Mouse (Mus musculus) neural tube, embryonic 14.5 days (tissue): ENCODE data around the gene Rgn. TPM values are rescaled to one million over a fixed set of nuclear protein-coding genes. Genes with fewer than 3 reads are reported as not detected.

ENCODE experiments used
- ATAC-seq: fragments of 200-750 bp; cut with Nextera tagmentation; 2 replicates; pipeline ENCODE4 v1.8.0; 2017; ENCODE audit warnings: low read depth, mild to moderate bottlenecking, moderate TSS enrichment, moderate library complexity
- H3K27ac ChIP-seq: fragments of 300-500 bp; sonication (generic); 2 replicates; pipeline ENCODE4 v1.5.1; 2014; ENCODE audit warnings: low read depth, mild to moderate bottlenecking, control low read depth, low read length, moderate library complexity, mixed read lengths
- H3K27me3 ChIP-seq: fragments of 300-500 bp; sonication (generic); 2 replicates; pipeline ENCODE4 v1.6.1; 2014; ENCODE audit warnings: low read length; ENCODE audit not compliant: control insufficient read depth, insufficient read depth
- H3K36me3 ChIP-seq: fragments of 300-500 bp; sonication (generic); 2 replicates; pipeline ENCODE4 v1.6.1; 2014; ENCODE audit warnings: low read length, mixed read lengths; ENCODE audit not compliant: control insufficient read depth, insufficient read depth
- H3K4me1 ChIP-seq: fragments of 300-500 bp; sonication (generic); 2 replicates; pipeline ENCODE4 v1.6.1; 2014; ENCODE audit warnings: low read length; ENCODE audit not compliant: control insufficient read depth, insufficient read depth
- H3K4me2 ChIP-seq: fragments of 300-500 bp; sonication (generic); 2 replicates; pipeline ENCODE4 v1.6.1; 2014; ENCODE audit warnings: mild to moderate bottlenecking, low read depth, low read length, control low read depth
- H3K4me3 ChIP-seq: fragments of 300-500 bp; sonication (generic); 2 replicates; pipeline ENCODE4 v1.5.1; 2014; ENCODE audit warnings: low read depth, low read length, control low read depth, mixed read lengths
- H3K9ac ChIP-seq: fragments of 300-500 bp; sonication (generic); replicated peaks from 2 replicates; pipeline ENCODE4 v1.6.1; 2014; ENCODE audit warnings: low read depth, mild to moderate bottlenecking, control low read depth, low read length, mixed read lengths
- H3K9me3 ChIP-seq: fragments of 300-500 bp; sonication (generic); 2 replicates; pipeline ENCODE4 v1.6.1; 2016; ENCODE audit warnings: low read length; ENCODE audit not compliant: control insufficient read depth
- WGBS: fragments of 180-500 bp; shearing (Covaris S2); extraction: QIAGEN DNeasy Blood & Tissue Kit; methylation state at CpG from one replicate; pipeline ENCODE4 v1.1.7; 2014; 5-methylcytosine and 5-hydroxymethylcytosine counted together
- polyA plus RNA-seq: library from polyadenylated mRNA; unstranded; fragments of >200 nt; fragmentation: Nextera tagmentation; extraction: Ambion mirVana; gene quantifications from 2 replicates; pipeline ENCODE4 v1.2.1, GENCODE M21; 2014

The Rgn gene
- 0.44 and 0.75 TPM in 2 replicates for polyA plus RNA-seq

DNA sequence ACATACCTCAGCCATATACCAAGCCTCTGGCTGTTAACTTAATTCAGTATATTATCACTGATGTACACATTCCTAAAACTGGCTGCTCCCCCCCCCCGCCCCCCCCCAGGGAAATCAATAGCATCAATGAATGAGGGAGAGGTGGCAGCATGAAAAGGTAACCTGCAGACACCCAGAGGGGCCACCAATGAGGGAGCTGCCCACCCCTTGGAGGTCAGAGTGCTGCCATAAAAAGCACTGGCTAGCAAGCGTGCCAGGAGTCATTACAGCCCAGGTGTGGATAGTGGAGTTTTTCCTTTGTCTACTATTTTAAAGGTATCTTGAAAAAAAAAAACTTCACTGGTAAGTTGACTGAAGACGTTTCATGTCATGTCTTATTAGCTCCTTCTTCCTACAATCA lies at the start of gene Rgn:
Gene Rgn (plus strand): TSS at position 256 of the 400 bp plus-strand sequence.
- peak within 1 kb of the TSS; percentile 53 for H3K4me2 ChIP-seq

DNA sequence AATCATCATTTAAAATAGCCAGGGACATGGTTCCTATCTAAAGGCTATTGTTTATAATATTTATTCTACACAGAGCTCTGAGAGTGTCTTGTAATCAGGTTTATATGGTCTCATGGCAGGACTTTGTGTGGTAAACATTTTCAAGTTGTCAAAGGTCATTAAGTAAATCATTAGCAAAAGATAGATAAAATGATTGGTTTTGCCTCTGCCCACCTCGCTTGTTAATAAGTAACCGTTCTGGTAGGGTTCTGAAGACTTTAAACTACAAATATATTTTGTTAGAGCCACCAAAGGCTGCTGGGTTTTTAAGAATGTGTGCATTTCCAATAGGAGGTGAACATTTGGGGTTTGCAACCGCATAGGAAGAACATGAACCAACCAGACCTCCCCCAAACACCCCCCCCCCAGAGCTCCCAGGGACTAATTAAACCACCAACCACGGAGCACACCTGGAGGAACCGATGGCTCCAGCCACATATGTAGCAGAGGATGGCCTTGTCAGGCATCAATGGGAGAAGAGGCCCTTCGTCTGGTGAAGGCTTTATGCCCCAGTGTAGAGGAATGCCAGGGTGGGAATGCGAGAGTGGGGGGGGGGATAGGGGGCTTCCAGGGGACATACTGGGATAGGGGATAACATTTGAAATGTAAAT lies 29.2 kb upstream of the Rgn start:
- Histone ChIP-seq H3K27me3 (no peaks in the 10 kb centered on the region), H3K4me2 (no peak overlapping the region), H3K36me3 (no peaks in the 10 kb centered on the region), H3K4me3 (no peak overlapping the region), H3K4me1 (no peaks in the 10 kb centered on the region), H3K27ac (no peak overlapping the region), H3K9ac (no peak overlapping the region), H3K9me3 (no peaks in the 10 kb centered on the region)
- 86% methylated on average over 7 of the region's 7 CpGs for WGBS
- ATAC-seq = no peak

More for the DNA sequence above, at the start of gene Rgn:
- H3K27me3 ChIP-seq = no peaks in the 10 kb centered on the region
- no peak within 1 kb of the TSS for H3K9ac ChIP-seq
- H3K9me3 ChIP-seq = no peaks in the 10 kb centered on the region
- no peaks in the 10 kb centered on the region for H3K4me1 ChIP-seq
- 0 out of 2 replicates have a peak within 1 kb of the TSS, but pooled peaks have one; percentile 31 for H3K4me3 ChIP-seq
- 77% methylated on average over 3 of the region's 3 CpGs for WGBS
- no peak within 1 kb of the TSS for H3K27ac ChIP-seq
- no peaks in the 10 kb centered on the region for H3K36me3 ChIP-seq
- no peak for ATAC-seq

DNA sequence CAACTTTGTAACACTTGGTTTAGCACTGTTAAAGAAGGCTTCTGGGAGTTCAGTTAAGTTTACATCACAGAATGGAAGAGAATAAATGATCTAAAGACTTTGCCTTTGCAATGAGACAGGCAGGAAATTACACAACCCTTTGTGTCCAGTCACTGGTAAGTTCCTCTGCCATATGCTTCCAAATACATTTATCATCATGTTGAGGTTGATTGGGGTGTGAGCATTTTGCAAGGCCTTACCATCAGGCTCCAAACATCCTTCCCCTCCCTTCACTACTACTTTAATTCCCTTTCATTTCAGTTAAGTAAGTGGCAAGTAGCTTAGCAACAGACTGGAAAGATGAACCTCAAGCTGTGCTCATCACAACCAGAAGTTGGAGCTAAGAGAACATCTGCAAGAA lies 28.0 kb upstream of the Rgn start:
- Histone ChIP-seq H3K36me3 (no peaks in the 10 kb centered on the region), H3K9ac (no peak overlapping the region), H3K27ac (no peak overlapping the region), H3K27me3 (no peaks in the 10 kb centered on the region), H3K4me3 (no peak overlapping the region), H3K4me2 (no peak overlapping the region), H3K4me1 (no peaks in the 10 kb centered on the region), H3K9me3 (no peaks in the 10 kb centered on the region)
- ATAC-seq = no peak

DNA sequence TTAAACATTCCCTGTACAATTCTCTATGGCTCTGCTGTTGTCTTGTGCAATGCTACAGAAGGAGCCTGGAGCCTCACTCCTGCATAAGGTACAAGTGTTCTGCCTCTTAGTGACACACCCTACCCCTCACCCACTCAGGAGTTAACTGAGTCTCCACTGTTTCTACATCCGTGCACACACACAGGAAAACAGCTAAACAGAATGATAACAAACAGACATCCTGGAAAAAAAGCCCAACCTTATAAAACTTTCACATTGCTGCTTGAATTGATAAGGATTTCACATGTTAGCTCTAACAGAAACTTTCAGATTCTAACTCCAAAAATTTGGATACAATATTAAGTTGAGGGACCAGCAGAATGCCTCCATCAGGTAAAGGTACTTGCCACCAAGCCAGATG lies 17.0 kb upstream of the Rgn start:
- H3K27ac ChIP-seq = no peak overlapping the region
- no peaks in the 10 kb centered on the region for H3K27me3 ChIP-seq
- ATAC-seq = no peak
- no peak overlapping the region for H3K9ac ChIP-seq
- 70% methylated on average over 1 of the region's 1 CpGs for WGBS
- no peaks in the 10 kb centered on the region for H3K36me3 ChIP-seq
- no peak overlapping the region for H3K4me2 ChIP-seq
- no peak overlapping the region for H3K4me3 ChIP-seq
- H3K9me3 ChIP-seq = no peaks in the 10 kb centered on the region
- no peaks in the 10 kb centered on the region for H3K4me1 ChIP-seq

DNA sequence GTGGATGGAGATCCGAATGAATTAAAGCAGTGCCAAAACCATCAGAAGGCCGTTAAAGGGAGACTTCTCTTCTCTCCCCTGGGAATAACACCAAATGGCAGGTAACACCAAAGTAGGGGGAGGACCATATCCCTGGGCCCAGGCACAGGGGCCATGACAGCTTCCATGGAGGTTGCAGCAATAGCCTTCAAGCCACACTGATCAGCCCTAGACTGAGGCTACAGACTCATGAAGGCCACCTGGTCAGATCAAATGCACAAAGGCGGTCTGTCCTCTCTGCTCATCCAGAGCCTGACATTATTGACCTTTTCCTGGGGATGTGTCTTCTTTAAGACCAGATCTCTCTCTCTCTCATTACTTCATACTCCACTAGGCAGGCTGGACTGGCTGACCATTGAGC lies 5.7 kb upstream of the Rgn start:
- 90% methylated on average over 3 of the region's 3 CpGs for WGBS
- no peaks in the 10 kb centered on the region for H3K27me3 ChIP-seq
- no peak overlapping the region for H3K4me2 ChIP-seq
- no peak overlapping the region for H3K4me3 ChIP-seq
- no peaks in the 10 kb centered on the region for H3K4me1 ChIP-seq
- H3K9me3 ChIP-seq = no peaks in the 10 kb centered on the region
- H3K27ac ChIP-seq = no peak overlapping the region
- no peak overlapping the region for H3K9ac ChIP-seq
- no peak for ATAC-seq
- H3K36me3 ChIP-seq = no peaks in the 10 kb centered on the region

DNA sequence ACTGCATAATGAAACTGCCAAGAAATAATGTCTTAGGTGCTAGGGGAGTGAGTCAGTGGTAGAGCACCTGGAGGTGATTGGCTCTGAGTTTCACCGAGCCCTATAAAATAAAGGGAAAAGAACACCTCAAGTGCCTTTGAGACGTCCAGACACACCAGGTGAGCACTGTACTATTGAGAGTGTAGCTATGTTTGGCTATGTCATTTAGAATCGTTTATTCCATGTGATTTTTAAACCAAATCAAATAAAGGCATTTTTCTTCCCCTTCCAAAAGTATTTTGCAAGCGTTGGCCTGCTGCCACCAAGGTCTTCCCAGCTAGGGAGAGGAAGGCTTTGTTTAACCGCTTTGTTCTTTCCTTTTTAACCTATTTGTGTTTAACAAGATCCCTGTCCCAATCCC lies 2.0 kb upstream of the Rgn start:
- H3K4me1 ChIP-seq = no peaks in the 10 kb centered on the region
- 51% methylated on average over 5 of the region's 5 CpGs for WGBS
- peak overlapping the region; percentile 44; the same call in 1 of the 2 replicates for H3K9ac ChIP-seq
- H3K9me3 ChIP-seq = no peaks in the 10 kb centered on the region
- peak overlapping the region; percentile 31 for H3K4me3 ChIP-seq
- peak overlapping the region; percentile 53 for H3K4me2 ChIP-seq
- ATAC-seq = no peak; the same call in 1 of the 2 replicates
- no peaks in the 10 kb centered on the region for H3K36me3 ChIP-seq
- no peak overlapping the region for H3K27ac ChIP-seq
- H3K27me3 ChIP-seq = no peaks in the 10 kb centered on the region

DNA sequence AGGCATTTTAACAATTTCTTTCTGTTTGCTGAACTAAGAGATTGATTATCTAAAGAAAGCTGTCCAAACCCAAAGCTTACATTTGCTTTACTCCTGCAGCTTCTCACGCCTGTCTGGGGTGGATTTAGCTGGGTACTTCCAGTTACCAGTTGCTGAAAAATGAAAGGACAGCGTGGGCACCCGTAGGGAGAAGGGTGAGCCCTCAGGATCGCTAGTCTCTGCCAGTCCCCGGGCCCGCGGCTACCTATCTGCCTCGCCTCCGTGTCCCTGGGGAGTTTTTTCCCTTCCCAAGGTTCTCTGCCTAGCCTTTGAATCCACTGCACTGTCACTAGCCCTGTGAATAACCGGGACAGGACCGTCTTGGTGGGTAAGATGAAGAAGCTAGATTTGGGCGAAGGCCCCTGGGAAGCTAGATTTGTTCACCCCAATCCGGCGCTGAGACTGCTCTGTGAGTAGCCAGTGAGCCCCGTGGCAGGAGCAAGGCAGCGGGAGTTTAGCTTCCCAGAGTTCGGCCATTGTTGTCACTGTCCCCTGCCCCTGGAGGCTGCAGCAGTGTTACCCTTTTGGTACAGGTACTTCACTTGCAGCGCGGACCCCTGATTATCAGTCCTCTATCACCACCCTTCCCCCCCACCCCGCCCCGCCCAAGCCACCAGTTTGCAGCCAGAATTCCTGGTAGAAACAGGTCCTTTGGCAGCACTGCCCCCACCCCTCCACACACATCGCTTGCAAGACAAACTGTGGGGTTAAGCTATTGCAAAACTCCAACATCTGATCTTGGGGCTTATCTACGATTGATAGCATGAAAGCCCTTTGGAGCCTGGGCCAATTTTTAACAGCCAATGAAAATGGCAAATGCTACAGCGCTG lies 1.3 kb upstream of the Rgn start:
- 17% methylated on average over 24 of the region's 24 CpGs for WGBS
- Histone ChIP-seq H3K4me2 (peak overlapping the region; percentile 53), H3K4me3 (peak overlapping the region; percentile 31), H3K9me3 (no peaks in the 10 kb centered on the region), H3K27me3 (no peaks in the 10 kb centered on the region), H3K27ac (no peak overlapping the region), H3K4me1 (no peaks in the 10 kb centered on the region), H3K36me3 (no peaks in the 10 kb centered on the region), H3K9ac (peak overlapping the region; percentile 44)
- peak; percentile 63 for ATAC-seq

DNA sequence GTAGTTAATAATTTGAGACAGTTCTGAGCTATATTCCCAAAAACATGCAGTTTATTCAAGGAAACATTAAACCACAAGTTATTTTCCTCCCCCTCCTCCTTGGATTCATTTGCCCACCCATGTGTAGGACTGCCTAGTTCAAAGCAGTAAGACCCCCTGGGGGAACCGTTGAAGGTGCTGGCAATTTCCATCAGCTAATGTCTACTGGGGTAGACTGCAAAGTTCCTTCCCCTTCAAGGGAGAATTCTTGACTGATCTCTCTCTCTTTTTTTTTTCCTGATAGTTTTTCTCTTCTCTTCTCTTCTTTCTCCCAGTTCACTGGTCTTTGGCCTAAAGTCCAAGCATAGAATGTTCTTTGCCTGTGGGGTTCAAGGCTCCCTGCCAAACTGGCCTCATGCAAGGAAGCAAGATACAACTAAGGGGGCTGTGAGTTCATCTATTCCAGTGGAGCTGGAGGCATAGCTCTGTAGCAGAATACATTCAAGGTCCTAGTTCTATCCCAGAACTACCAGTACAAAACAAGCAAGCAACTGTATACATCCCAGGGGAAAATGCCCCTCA lies 627 bp upstream of the Rgn start:
- Histone ChIP-seq H3K4me2 (no peak overlapping the region), H3K36me3 (no peaks in the 10 kb centered on the region), H3K9ac (no peak overlapping the region), H3K4me3 (no peak overlapping the region), H3K4me1 (no peaks in the 10 kb centered on the region), H3K9me3 (no peaks in the 10 kb centered on the region), H3K27ac (no peak overlapping the region), H3K27me3 (no peaks in the 10 kb centered on the region)
- WGBS = 50% methylated on average over 1 of the region's 1 CpGs
- no peak for ATAC-seq

DNA sequence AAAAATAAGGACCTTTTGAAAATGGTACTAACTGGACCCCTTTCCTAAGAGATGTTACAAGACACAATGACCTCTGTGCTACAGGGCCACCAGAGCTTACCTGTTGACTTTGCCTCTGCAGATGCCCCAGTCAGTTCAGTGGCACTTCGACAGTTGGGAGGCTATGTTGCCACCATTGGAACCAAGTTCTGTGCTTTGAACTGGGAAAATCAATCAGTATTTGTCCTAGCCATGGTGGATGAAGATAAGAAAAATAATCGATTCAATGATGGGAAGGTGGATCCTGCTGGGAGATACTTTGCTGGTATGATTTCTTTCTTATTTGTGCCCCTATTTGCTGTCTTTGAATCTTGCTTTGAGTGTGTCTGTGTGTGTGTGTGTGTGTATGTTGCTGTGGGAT lies 2.6 kb downstream of the Rgn start:
- no peaks in the 10 kb centered on the region for H3K9me3 ChIP-seq
- no peak overlapping the region for H3K27ac ChIP-seq
- H3K4me2 ChIP-seq = no peak overlapping the region
- 94% methylated on average over 2 of the region's 2 CpGs for WGBS
- no peaks in the 10 kb centered on the region for H3K4me1 ChIP-seq
- H3K9ac ChIP-seq = no peak overlapping the region
- no peak for ATAC-seq
- H3K4me3 ChIP-seq = no peak overlapping the region
- no peaks in the 10 kb centered on the region for H3K27me3 ChIP-seq
- H3K36me3 ChIP-seq = no peaks in the 10 kb centered on the region
